Mouse (Mus musculus) kidney, postnatal 10 days (tissue): ENCODE measurements around the gene Mad2l1bp.
A peak's percentile ranks its signal among the peaks of the same experiment; 100 is the strongest.

ENCODE experiments used
- DNase-seq: peaks from one replicate; pipeline ENCODE4 v3.0.0; 2021; ENCODE audit warnings: mixed read lengths

Gene Mad2l1bp

GRCm38 (mm10) chr17:46154336-46154735, 983 bp upstream of the Mad2l1bp start:
- DNase-seq, result no peak

GRCm38 (mm10) chr17:46143578-46144423, 9.6 kb downstream of the Mad2l1bp start, which contains the start of gene Rsph9:
Rsph9 (minus strand) TSS chr17:46144216.
- peak; percentile 91 for DNase-seq

GRCm38 (mm10) chr17:46139872-46140271, 13.5 kb downstream of the Mad2l1bp start:
- DNase-seq, result no peak

- DNase-seq, result no peak
Observed at GRCm38 (mm10) chr17:46138563-46139236, 14.7 kb downstream of the Mad2l1bp start.

GRCm38 (mm10) chr17:46132862-46133261, 20.5 kb downstream of the Mad2l1bp start:
- DNase-seq, result no peak

- DNase-seq, result peak; percentile 90
Observed at GRCm38 (mm10) chr17:46132058-46132718, 21.2 kb downstream of the Mad2l1bp start.

GRCm38 (mm10) chr17:46129741-46130498, 23.4 kb downstream of the Mad2l1bp start:
- peak; percentile 44 for DNase-seq

- no peak for DNase-seq
Observed at GRCm38 (mm10) chr17:46127814-46128493, 25.4 kb downstream of the Mad2l1bp start.

GRCm38 (mm10) chr17:46126608-46127007, 26.7 kb downstream of the Mad2l1bp start:
- DNase-seq, result peak; percentile 65

GRCm38 (mm10) chr17:46123953-46124700, 29.2 kb downstream of the Mad2l1bp start:
- no peak for DNase-seq

GRCm38 (mm10) chr17:46123285-46123684, 30.1 kb downstream of the Mad2l1bp start:
- DNase-seq, result no peak

GRCm38 (mm10) chr17:46122791-46123190, 30.6 kb downstream of the Mad2l1bp start:
- DNase-seq, result no peak

- no peak for DNase-seq
Observed at GRCm38 (mm10) chr17:46119641-46120040, 33.7 kb downstream of the Mad2l1bp start.

GRCm38 (mm10) chr17:46118423-46118850, 34.9 kb downstream of the Mad2l1bp start:
- DNase-seq, result no peak

GRCm38 (mm10) chr17:46117623-46118422, 35.5 kb downstream of the Mad2l1bp start:
- DNase-seq, result no peak

- no peak for DNase-seq
Observed at GRCm38 (mm10) chr17:46116881-46117280, 36.5 kb downstream of the Mad2l1bp start.

- no peak for DNase-seq
Observed at GRCm38 (mm10) chr17:46116138-46116537, 37.2 kb downstream of the Mad2l1bp start.

- DNase-seq, result no peak
Observed at GRCm38 (mm10) chr17:46115489-46115888, 37.9 kb downstream of the Mad2l1bp start.

GRCm38 (mm10) chr17:46110402-46111289, 42.7 kb downstream of the Mad2l1bp start, which contains the start of gene Mrps18a:
Mrps18a (plus strand) TSS chr17:46110986.
- DNase-seq, result peak; percentile 90
